ENCODE assay signal across 8 mouse cellular contexts in genomic region chr8:122332753-122333506, GRCm38 (mm10). TPM values are rescaled to one million over a fixed set of nuclear protein-coding genes. Genes with fewer than 3 reads are reported as not detected.
DNase-seq lines count a peak whose midpoint lies in the region; ATAC-seq lines count a peak whose summit lies in the region.

No protein-coding gene starts in this region.

- no peaks in the 10 kb centered on the region for H3K27me3 ChIP-seq in liver, embryonic 13.5 days

- no peak overlapping the region for H3K4me3 ChIP-seq in liver, embryonic 13.5 days (replicated peaks)

- peaks cover 30% of the 10 kb centered on the region for H3K9me3 ChIP-seq in liver, embryonic 13.5 days (replicated peaks)

- peak overlapping the region; percentile 68 for H3K27ac ChIP-seq in liver, embryonic 13.5 days

- H3K9ac ChIP-seq in liver, embryonic 13.5 days = no peak overlapping the region; the same call in 1 of the 2 replicates

- peaks cover 99% of the 10 kb centered on the region for H3K36me3 ChIP-seq in liver, embryonic 13.5 days

- peak; percentile 74 for DNase-seq in CD4-positive helper T cell, adult 2 months (ENCODE audit: low read depth, low spot score)
- DNase-seq in adrenal gland, adult 18-20 months (ENCODE audit: low spot score in 2 of 2) = peak; percentile 88 to 89
- DNase-seq in embryo, embryonic 11.5 days (ENCODE audit: low read depth, low spot score) = peak; percentile 56
- peak; percentile 75 to 83 for DNase-seq in heart, adult 9 months (ENCODE audit: low spot score in 2 of 2)
- peak; percentile 84 to 86 for DNase-seq in kidney, postnatal 25 days
- DNase-seq in liver, embryonic 13.5 days = peak; percentile 70
- DNase-seq in ovary, adult 18-20 months (ENCODE audit: low spot score) = peak; percentile 41
- DNase-seq in thymus, postnatal 0 days (ENCODE audit: low spot score) = peak; percentile 79

- H3K4me1 ChIP-seq in liver, embryonic 13.5 days (replicated peaks) = peaks cover 76% of the 10 kb centered on the region

- no peak overlapping the region for H3K4me2 ChIP-seq in liver, embryonic 13.5 days

- 0 out of 2 replicates have a peak, but pooled peaks have one; percentile 3 for ATAC-seq in liver, embryonic 13.5 days (ENCODE audit: low read depth)

- WGBS in liver, embryonic 13.5 days (ENCODE audit: insufficient replicate concordance) = 79% methylated on average over 6 of the region's 6 CpGs

RNA-seq across cellular contexts. Expression of gene Trhr2, which starts 27.6 kb away (rescaled TPM):
- not detected for total RNA-seq in adrenal gland, adult 18-20 months (2021)
- not detected in 2 replicates for polyA plus RNA-seq in liver, embryonic 13.5 days (2015; fragmentation: Nextera tagmentation; extraction: Ambion mirVana)
- not detected in 2 replicates for polyA plus RNA-seq in thymus, postnatal 0 days (2015; fragmentation: Nextera tagmentation; extraction: Ambion mirVana)

RNA-seq across cellular contexts. Expression of gene Zc3h18, which starts 43.5 kb away (rescaled TPM):
- total RNA-seq in adrenal gland, adult 18-20 months (2021) = 10 to 100 TPM; 39.9 to 45.1 TPM
- polyA plus RNA-seq in liver, embryonic 13.5 days (2015; fragmentation: Nextera tagmentation; extraction: Ambion mirVana) = 30.2 and 35.0 TPM in 2 replicates
- polyA plus RNA-seq in thymus, postnatal 0 days (2015; fragmentation: Nextera tagmentation; extraction: Ambion mirVana) = 41.0 and 41.7 TPM in 2 replicates

RNA-seq across cellular contexts. Expression of gene Zfpm1, which starts 51.0 kb away (rescaled TPM):
- 10 to 100 TPM; 11.8 to 14.2 TPM for total RNA-seq in adrenal gland, adult 18-20 months (2021)
- 10.0 and 11.7 TPM in 2 replicates for polyA plus RNA-seq in liver, embryonic 13.5 days (2015; fragmentation: Nextera tagmentation; extraction: Ambion mirVana)
- polyA plus RNA-seq in thymus, postnatal 0 days (2015; fragmentation: Nextera tagmentation; extraction: Ambion mirVana) = 3.9 and 5.4 TPM in 2 replicates
